Mouse (Mus musculus) olfactory bulb, adult 2 months (tissue): ENCODE results near the gene Zfp64.

Experiments
- CTCF ChIP-seq: fragments of 200-500 bp; IDR thresholded peaks from 2 replicates; pipeline ENCODE4 v1.5.1; 2012; ENCODE audit warnings: low read depth, mild to moderate bottlenecking, low read length, moderate library complexity; ENCODE audit not compliant: insufficient read depth
- POLR2A ChIP-seq: fragments of 200-500 bp; IDR thresholded peaks from 2 replicates; pipeline ENCODE4 v1.6.1; 2012; ENCODE audit warnings: mild to moderate bottlenecking, low read depth, low read length, moderate library complexity; ENCODE audit not compliant: insufficient read depth

GRCm38 (mm10) chr2:168927401-168927800 lies 28.0 kb downstream of the Zfp64 start:
- TF ChIP-seq POLR2A (no peak), CTCF (no peak)
